Mouse (Mus musculus): ENCODE results near the gene Pkhd1.

DNA sequence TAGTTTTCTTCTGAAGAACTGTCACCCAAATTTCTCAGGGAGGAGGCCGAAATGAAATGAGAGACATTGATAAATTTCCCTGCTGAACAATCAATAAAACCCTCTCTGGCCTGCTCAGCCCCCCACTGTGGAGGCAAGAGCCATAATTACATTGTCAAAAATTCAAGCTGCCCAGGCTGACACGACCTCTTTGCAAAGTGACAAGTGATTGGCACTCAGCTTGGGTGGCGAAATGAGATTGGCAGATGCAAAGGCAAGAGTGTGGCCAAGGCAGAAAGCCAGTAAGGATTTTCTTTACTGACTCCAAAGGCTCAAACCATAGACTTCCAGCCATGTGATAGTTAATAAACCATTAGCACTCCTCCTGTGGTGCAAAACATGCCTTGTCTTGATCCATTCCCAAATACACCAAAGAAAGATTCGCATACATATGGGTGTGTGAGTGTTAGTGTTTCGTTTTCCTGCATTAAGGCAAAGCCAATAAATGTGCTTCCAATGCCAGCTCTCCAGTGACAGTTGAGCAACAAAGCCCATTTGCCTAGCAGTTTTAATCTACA, 208.4 kb downstream of the Pkhd1 start:
- TF ChIP-seq CTCF (IDR thresholded peaks at IDR 0.05; ENCODE audit: control insufficient read depth, insufficient read depth, low read length) (no peak), POLR2A (IDR thresholded peaks at IDR 0.05; ENCODE audit: borderline replicate concordance, control insufficient read depth, low read depth, low read length) (no peak)
